Mouse (Mus musculus) CD8-positive naive resting alpha-beta T cell, adult 57 days (primary cell): ENCODE data around the gene Ndufa5. TPM values are rescaled to one million over a fixed set of nuclear protein-coding genes. Genes with fewer than 3 reads are reported as not detected.

Experiments used
- total RNA-seq: library from RNA; stranded (reverse); gene quantifications from one replicate; pipeline ENCODE4 v1.2.4, GENCODE M21; 2023

Gene Ndufa5
- total RNA-seq: 50.2 TPM

GRCm38 (mm10) chr6:24527155-24528063 is at the start of gene Ndufa5:
Gene Ndufa5, minus strand, starts transcription at chr6:24528013.

GRCm38 (mm10) chr6:24528064-24528243 is 141 bp upstream of the Ndufa5 start, which contains the start of gene Asb15:
Gene Asb15, plus strand, starts transcription at chr6:24528144.

GRCm38 (mm10) chr6:24514552-24515284 is 13.1 kb downstream of the Ndufa5 start, which contains the start of gene Iqub:
Gene Iqub, minus strand, starts transcription at chr6:24515067.

Other genes starting within 250 kb of the Ndufa5 start
- not detected for gene Iqub, start 12.9 kb downstream of the Ndufa5 start, total RNA-seq
- gene Asb15, start 131 bp upstream of the Ndufa5 start, total RNA-seq: not detected
- gene Lmod2, start 69.7 kb upstream of the Ndufa5 start, total RNA-seq: not detected
- 41.4 TPM for gene Wasl, start 137.0 kb upstream of the Ndufa5 start, total RNA-seq
- not detected for gene Hyal6, start 205.2 kb upstream of the Ndufa5 start, total RNA-seq
- gene Hyal4, start 220.3 kb upstream of the Ndufa5 start, total RNA-seq: not detected